Mouse (Mus musculus): ENCODE measurements around the gene Rpl29. TPM values are rescaled to one million over a fixed set of nuclear protein-coding genes. Genes with fewer than 3 reads are reported as not detected.

The Rpl29 gene
- polyA plus RNA-seq, 1 experiment from 2014 or later: 729 TPM

- no peak for ATAC-seq (ENCODE audit: low read depth)
- Histone ChIP-seq H3K27ac (replicated peaks) (no peak overlapping the region), H3K36me3 (peaks cover 61% of the 10 kb centered on the region), H3K9me3 (no peaks in the 10 kb centered on the region), H3K9ac (0 out of 2 replicates have a peak overlapping the region, but pooled peaks have one; percentile 38), H3K4me2 (no peak overlapping the region), H3K27me3 (0 out of 2 replicates have a peak, but pooled peaks cover 6% of the 10 kb centered on the region), H3K4me3 (no peak overlapping the region), H3K4me1 (replicated peaks) (peaks cover 72% of the 10 kb centered on the region)
- 84% methylated on average over 15 of the region's 15 CpGs for WGBS
Observed at GRCm38 (mm10) chr9:106459946-106460345, 30.7 kb downstream of the Rpl29 start.

GRCm38 (mm10) chr9:106460401-106461025, 31.3 kb downstream of the Rpl29 start:
- Histone ChIP-seq H3K36me3 (peaks cover 61% of the 10 kb centered on the region), H3K4me3 (no peak overlapping the region), H3K4me1 (replicated peaks) (peaks cover 72% of the 10 kb centered on the region), H3K4me2 (no peak overlapping the region), H3K9me3 (no peaks in the 10 kb centered on the region), H3K27me3 (0 out of 2 replicates have a peak, but pooled peaks cover 6% of the 10 kb centered on the region), H3K9ac (0 out of 2 replicates have a peak overlapping the region, but pooled peaks have one; percentile 31), H3K27ac (replicated peaks) (no peak overlapping the region)
- 81% methylated on average over 18 of the region's 18 CpGs for WGBS
- ATAC-seq (ENCODE audit: low read depth): no peak

GRCm38 (mm10) chr9:106461026-106461415, 31.8 kb downstream of the Rpl29 start:
- Histone ChIP-seq H3K9ac (0 out of 2 replicates have a peak overlapping the region, but pooled peaks have one; percentile 31), H3K27ac (replicated peaks) (no peak overlapping the region), H3K4me3 (no peak overlapping the region), H3K9me3 (no peaks in the 10 kb centered on the region), H3K4me2 (no peak overlapping the region), H3K4me1 (replicated peaks) (peaks cover 72% of the 10 kb centered on the region), H3K27me3 (0 out of 2 replicates have a peak, but pooled peaks cover 6% of the 10 kb centered on the region), H3K36me3 (peaks cover 61% of the 10 kb centered on the region)
- ATAC-seq (ENCODE audit: low read depth): no peak
- 91% methylated on average over 9 of the region's 9 CpGs for WGBS

- Histone ChIP-seq H3K27me3 (0 out of 2 replicates have a peak, but pooled peaks cover 6% of the 10 kb centered on the region), H3K4me1 (replicated peaks) (peaks cover 65% of the 10 kb centered on the region), H3K4me3 (no peak overlapping the region), H3K9me3 (no peaks in the 10 kb centered on the region), H3K27ac (replicated peaks) (no peak overlapping the region), H3K4me2 (no peak overlapping the region), H3K36me3 (peaks cover 61% of the 10 kb centered on the region), H3K9ac (no peak overlapping the region)
- WGBS: 87% methylated on average over 16 of the region's 16 CpGs
- ATAC-seq (ENCODE audit: low read depth): no peak
Observed at GRCm38 (mm10) chr9:106461641-106462429, 32.6 kb downstream of the Rpl29 start.

GRCm38 (mm10) chr9:106462430-106462800, 33.2 kb downstream of the Rpl29 start:
- peaks cover 59% of the 10 kb centered on the region for H3K4me1 ChIP-seq (replicated peaks)
- 92% methylated on average over 12 of the region's 12 CpGs for WGBS

GRCm38 (mm10) chr9:106463122-106464063, 34.1 kb downstream of the Rpl29 start:
- ATAC-seq (ENCODE audit: low read depth): no peak

More at GRCm38 (mm10) chr9:106462430-106462800, 33.2 kb downstream of the Rpl29 start:
- Histone ChIP-seq H3K9ac (no peak overlapping the region), H3K9me3 (no peaks in the 10 kb centered on the region), H3K4me3 (no peak overlapping the region), H3K36me3 (peaks cover 59% of the 10 kb centered on the region), H3K27me3 (0 out of 2 replicates have a peak, but pooled peaks cover 6% of the 10 kb centered on the region), H3K27ac (replicated peaks) (no peak overlapping the region), H3K4me2 (no peak overlapping the region)
- ATAC-seq (ENCODE audit: low read depth): no peak

GRCm38 (mm10) chr9:106464751-106465541, 35.7 kb downstream of the Rpl29 start:
- Histone ChIP-seq H3K4me2 (peak overlapping the region; percentile 89), H3K27me3 (0 out of 2 replicates have a peak, but pooled peaks cover 6% of the 10 kb centered on the region), H3K4me1 (replicated peaks) (peaks cover 35% of the 10 kb centered on the region), H3K36me3 (peaks cover 42% of the 10 kb centered on the region), H3K9me3 (no peaks in the 10 kb centered on the region), H3K4me3 (peak overlapping the region; percentile 51), H3K9ac (peak overlapping the region; percentile 82), H3K27ac (replicated peaks) (peak overlapping the region; percentile 90)
- ATAC-seq (ENCODE audit: low read depth): peak; percentile 80
- WGBS: 1% methylated on average over 98 of the region's 99 CpGs

More at GRCm38 (mm10) chr9:106463122-106464063, 34.1 kb downstream of the Rpl29 start:
- Histone ChIP-seq H3K9me3 (no peaks in the 10 kb centered on the region), H3K27ac (replicated peaks) (no peak overlapping the region; the same call in 1 of the 2 replicates), H3K36me3 (peaks cover 53% of the 10 kb centered on the region), H3K4me2 (no peak overlapping the region), H3K9ac (0 out of 2 replicates have a peak overlapping the region, but pooled peaks have one; percentile 82), H3K4me1 (replicated peaks) (peaks cover 50% of the 10 kb centered on the region), H3K4me3 (no peak overlapping the region), H3K27me3 (0 out of 2 replicates have a peak, but pooled peaks cover 6% of the 10 kb centered on the region)
- WGBS: 81% methylated on average over 21 of the region's 21 CpGs

GRCm38 (mm10) chr9:106465571-106466200, 36.4 kb downstream of the Rpl29 start, which contains the start of gene Gpr62:
TSS of gene Gpr62 (minus strand) at chr9:106465938.
- peaks cover 28% of the 10 kb centered on the region for H3K4me1 ChIP-seq (replicated peaks)
- WGBS: 23% methylated on average over 26 of the region's 26 CpGs

GRCm38 (mm10) chr9:106466721-106467120, 37.5 kb downstream of the Rpl29 start:
- no peak overlapping the region for H3K4me3 ChIP-seq

More at GRCm38 (mm10) chr9:106465571-106466200, 36.4 kb downstream of the Rpl29 start, which contains the start of gene Gpr62:
- H3K4me3 ChIP-seq: peak within 1 kb of the TSS; percentile 51
- no peaks in the 10 kb centered on the region for H3K9me3 ChIP-seq
- peaks cover 34% of the 10 kb centered on the region for H3K36me3 ChIP-seq
- H3K9ac ChIP-seq: peak within 1 kb of the TSS; percentile 82
- 0 out of 2 replicates have a peak, but pooled peaks cover 6% of the 10 kb centered on the region for H3K27me3 ChIP-seq
- H3K27ac ChIP-seq (replicated peaks): peak within 1 kb of the TSS; percentile 90
- peak within 1 kb of the TSS; percentile 89 for H3K4me2 ChIP-seq
- ATAC-seq (ENCODE audit: low read depth): peak; percentile 64

GRCm38 (mm10) chr9:106467746-106468145, 38.5 kb downstream of the Rpl29 start:
- Histone ChIP-seq H3K27ac (replicated peaks) (no peak overlapping the region), H3K27me3 (0 out of 2 replicates have a peak, but pooled peaks cover 6% of the 10 kb centered on the region), H3K4me3 (no peak overlapping the region), H3K9ac (no peak overlapping the region), H3K36me3 (peaks cover 15% of the 10 kb centered on the region), H3K4me1 (replicated peaks) (peaks cover 35% of the 10 kb centered on the region), H3K9me3 (no peaks in the 10 kb centered on the region), H3K4me2 (no peak overlapping the region)
- ATAC-seq (ENCODE audit: low read depth): no peak
- 84% methylated on average over 7 of the region's 7 CpGs for WGBS

More at GRCm38 (mm10) chr9:106466721-106467120, 37.5 kb downstream of the Rpl29 start:
- ATAC-seq (ENCODE audit: low read depth): no peak
- H3K9ac ChIP-seq: no peak overlapping the region
- peaks cover 30% of the 10 kb centered on the region for H3K4me1 ChIP-seq (replicated peaks)
- H3K4me2 ChIP-seq: no peak overlapping the region
- WGBS: 88% methylated on average over 6 of the region's 6 CpGs
- peaks cover 25% of the 10 kb centered on the region for H3K36me3 ChIP-seq
- H3K9me3 ChIP-seq: no peaks in the 10 kb centered on the region
- 0 out of 2 replicates have a peak, but pooled peaks cover 6% of the 10 kb centered on the region for H3K27me3 ChIP-seq
- no peak overlapping the region for H3K27ac ChIP-seq (replicated peaks)

Data from neural tube, embryonic 13.5 days (tissue).